Mouse (Mus musculus): Measurements from ENCODE around the gene Slc15a1. TPM values are rescaled to one million over a fixed set of nuclear protein-coding genes. Genes with fewer than 3 reads are reported as not detected.

Gene Slc15a1
- polyA plus RNA-seq (2016; fragmentation: Nextera tagmentation; extraction: Ambion mirVana) = 0.06 and 0.09 TPM in 2 replicates

GRCm38 (mm10) chr14:121504781-121505484 is at the start of gene Slc15a1:
Gene Slc15a1, minus strand, starts transcription at chr14:121505252.
- Histone ChIP-seq H3K4me2 (replicated peaks) (peak within 1 kb of the TSS; percentile 27), H3K27me3 (peaks cover 47% of the 10 kb centered on the region), H3K9ac (no peak within 1 kb of the TSS), H3K9me3 (no peaks in the 10 kb centered on the region), H3K4me3 (peak within 1 kb of the TSS; percentile 14; the same call in 1 of the 2 replicates), H3K4me1 (0 out of 2 replicates have a peak, but pooled peaks cover 4% of the 10 kb centered on the region), H3K36me3 (no peaks in the 10 kb centered on the region), H3K27ac (no peak within 1 kb of the TSS)
- no peak for ATAC-seq (ENCODE audit: insufficient number of reproducible peaks, insufficient read depth, low FRiP score, low TSS enrichment)
- 9% methylated on average over 33 of the region's 33 CpGs for WGBS

GRCm38 (mm10) chr14:121553785-121554184 is 48.7 kb upstream of the Slc15a1 start:
- Histone ChIP-seq H3K4me1 (peaks cover 7% of the 10 kb centered on the region), H3K27ac (no peak overlapping the region), H3K4me3 (no peak overlapping the region), H3K9me3 (no peaks in the 10 kb centered on the region), H3K4me2 (replicated peaks) (no peak overlapping the region), H3K27me3 (peaks cover 30% of the 10 kb centered on the region), H3K9ac (no peak overlapping the region), H3K36me3 (0 out of 2 replicates have a peak, but pooled peaks cover 4% of the 10 kb centered on the region)
- no peak for ATAC-seq (ENCODE audit: insufficient number of reproducible peaks, insufficient read depth, low FRiP score, low TSS enrichment)

- 73% methylated on average over 5 of the region's 5 CpGs for WGBS
- H3K4me2 ChIP-seq (replicated peaks) = no peak overlapping the region
Observed at GRCm38 (mm10) chr14:121552586-121552985, 47.5 kb upstream of the Slc15a1 start.

GRCm38 (mm10) chr14:121549834-121550233 is 44.8 kb upstream of the Slc15a1 start:
- Histone ChIP-seq H3K9ac (no peak overlapping the region), H3K4me2 (replicated peaks) (no peak overlapping the region), H3K9me3 (no peaks in the 10 kb centered on the region), H3K27ac (no peak overlapping the region), H3K27me3 (peaks cover 24% of the 10 kb centered on the region; the same call in 1 of the 2 replicates), H3K4me1 (no peaks in the 10 kb centered on the region), H3K4me3 (no peak overlapping the region), H3K36me3 (0 out of 2 replicates have a peak, but pooled peaks cover 10% of the 10 kb centered on the region)
- no peak for ATAC-seq (ENCODE audit: insufficient number of reproducible peaks, insufficient read depth, low FRiP score, low TSS enrichment)
- 75% methylated on average over 6 of the region's 6 CpGs for WGBS

More at GRCm38 (mm10) chr14:121552586-121552985, 47.5 kb upstream of the Slc15a1 start:
- Histone ChIP-seq H3K9me3 (no peaks in the 10 kb centered on the region), H3K9ac (no peak overlapping the region), H3K27ac (no peak overlapping the region), H3K27me3 (peaks cover 25% of the 10 kb centered on the region; the same call in 1 of the 2 replicates), H3K4me3 (no peak overlapping the region), H3K4me1 (peaks cover 7% of the 10 kb centered on the region), H3K36me3 (0 out of 2 replicates have a peak, but pooled peaks cover 4% of the 10 kb centered on the region)
- ATAC-seq (ENCODE audit: insufficient number of reproducible peaks, insufficient read depth, low FRiP score, low TSS enrichment) = no peak

- no peak overlapping the region for H3K9ac ChIP-seq
- H3K36me3 ChIP-seq = 0 out of 2 replicates have a peak, but pooled peaks cover 10% of the 10 kb centered on the region
- no peaks in the 10 kb centered on the region for H3K4me1 ChIP-seq
- H3K4me2 ChIP-seq (replicated peaks) = no peak overlapping the region
- no peak overlapping the region for H3K27ac ChIP-seq
- WGBS = 43% methylated on average over 7 of the region's 7 CpGs
- peaks cover 15% of the 10 kb centered on the region; the same call in 1 of the 2 replicates for H3K27me3 ChIP-seq
- ATAC-seq (ENCODE audit: insufficient number of reproducible peaks, insufficient read depth, low FRiP score, low TSS enrichment) = no peak
- no peak overlapping the region for H3K4me3 ChIP-seq
- no peaks in the 10 kb centered on the region for H3K9me3 ChIP-seq
Observed at GRCm38 (mm10) chr14:121547745-121548144, 42.7 kb upstream of the Slc15a1 start.

- Histone ChIP-seq H3K27me3 (peaks cover 9% of the 10 kb centered on the region; the same call in 1 of the 2 replicates), H3K9ac (no peak overlapping the region), H3K36me3 (0 out of 2 replicates have a peak, but pooled peaks cover 10% of the 10 kb centered on the region), H3K4me2 (replicated peaks) (no peak overlapping the region), H3K4me3 (no peak overlapping the region), H3K27ac (no peak overlapping the region), H3K9me3 (no peaks in the 10 kb centered on the region), H3K4me1 (no peaks in the 10 kb centered on the region)
- WGBS = 83% methylated on average over 5 of the region's 5 CpGs
- ATAC-seq (ENCODE audit: insufficient number of reproducible peaks, insufficient read depth, low FRiP score, low TSS enrichment) = no peak; the same call in 1 of the 2 replicates
Observed at GRCm38 (mm10) chr14:121546621-121547020, 41.6 kb upstream of the Slc15a1 start.

GRCm38 (mm10) chr14:121545551-121546331 is 40.7 kb upstream of the Slc15a1 start:
- Histone ChIP-seq H3K27me3 (peaks cover 9% of the 10 kb centered on the region; the same call in 1 of the 2 replicates), H3K9me3 (no peaks in the 10 kb centered on the region), H3K4me2 (replicated peaks) (no peak overlapping the region), H3K9ac (no peak overlapping the region), H3K4me3 (no peak overlapping the region), H3K27ac (no peak overlapping the region), H3K4me1 (no peaks in the 10 kb centered on the region), H3K36me3 (0 out of 2 replicates have a peak, but pooled peaks cover 10% of the 10 kb centered on the region)
- WGBS = 83% methylated on average over 14 of the region's 14 CpGs
- ATAC-seq (ENCODE audit: insufficient number of reproducible peaks, insufficient read depth, low FRiP score, low TSS enrichment) = no peak

GRCm38 (mm10) chr14:121541262-121541661 is 36.2 kb upstream of the Slc15a1 start:
- Histone ChIP-seq H3K4me2 (replicated peaks) (no peak overlapping the region), H3K36me3 (0 out of 2 replicates have a peak, but pooled peaks cover 5% of the 10 kb centered on the region), H3K9ac (no peak overlapping the region), H3K4me1 (no peaks in the 10 kb centered on the region), H3K4me3 (no peak overlapping the region), H3K27ac (no peak overlapping the region), H3K27me3 (no peaks in the 10 kb centered on the region), H3K9me3 (no peaks in the 10 kb centered on the region)
- ATAC-seq (ENCODE audit: insufficient number of reproducible peaks, insufficient read depth, low FRiP score, low TSS enrichment) = no peak
- 92% methylated on average over 7 of the region's 7 CpGs for WGBS

- Histone ChIP-seq H3K9ac (no peak overlapping the region), H3K4me3 (no peak overlapping the region), H3K9me3 (no peaks in the 10 kb centered on the region), H3K27ac (no peak overlapping the region), H3K27me3 (no peaks in the 10 kb centered on the region), H3K4me1 (no peaks in the 10 kb centered on the region), H3K4me2 (replicated peaks) (no peak overlapping the region), H3K36me3 (no peaks in the 10 kb centered on the region)
- WGBS = 74% methylated on average over 3 of the region's 3 CpGs
- no peak for ATAC-seq (ENCODE audit: insufficient number of reproducible peaks, insufficient read depth, low FRiP score, low TSS enrichment)
Observed at GRCm38 (mm10) chr14:121534501-121534900, 29.4 kb upstream of the Slc15a1 start.

- no peaks in the 10 kb centered on the region for H3K9me3 ChIP-seq
- no peak overlapping the region for H3K27ac ChIP-seq
- no peak for ATAC-seq (ENCODE audit: insufficient number of reproducible peaks, insufficient read depth, low FRiP score, low TSS enrichment)
- no peaks in the 10 kb centered on the region for H3K36me3 ChIP-seq
- H3K4me3 ChIP-seq = no peak overlapping the region
- no peaks in the 10 kb centered on the region for H3K27me3 ChIP-seq
- 78% methylated on average over 9 of the region's 9 CpGs for WGBS
- H3K9ac ChIP-seq = no peak overlapping the region
- no peaks in the 10 kb centered on the region for H3K4me1 ChIP-seq
- no peak overlapping the region for H3K4me2 ChIP-seq (replicated peaks)
Observed at GRCm38 (mm10) chr14:121530853-121531252, 25.8 kb upstream of the Slc15a1 start.

- H3K4me3 ChIP-seq = no peak overlapping the region
- no peaks in the 10 kb centered on the region for H3K4me1 ChIP-seq
- H3K36me3 ChIP-seq = no peaks in the 10 kb centered on the region
- no peak overlapping the region for H3K27ac ChIP-seq
- no peak overlapping the region for H3K9ac ChIP-seq
- 81% methylated on average over 3 of the region's 3 CpGs for WGBS
- ATAC-seq (ENCODE audit: insufficient number of reproducible peaks, insufficient read depth, low FRiP score, low TSS enrichment) = no peak
- H3K9me3 ChIP-seq = no peaks in the 10 kb centered on the region
- H3K27me3 ChIP-seq = no peaks in the 10 kb centered on the region
- H3K4me2 ChIP-seq (replicated peaks) = no peak overlapping the region
Observed at GRCm38 (mm10) chr14:121527883-121528282, 22.8 kb upstream of the Slc15a1 start.

Data from embryonic facial prominence, embryonic 12.5 days (tissue).